Mouse (Mus musculus): ENCODE results near the gene Btbd9. TPM values are rescaled to one million over a fixed set of nuclear protein-coding genes. Genes with fewer than 3 reads are reported as not detected.

Btbd9 gene
- polyA plus RNA-seq, 1 experiment from 2014 or later, result 63.1 TPM

DNA sequence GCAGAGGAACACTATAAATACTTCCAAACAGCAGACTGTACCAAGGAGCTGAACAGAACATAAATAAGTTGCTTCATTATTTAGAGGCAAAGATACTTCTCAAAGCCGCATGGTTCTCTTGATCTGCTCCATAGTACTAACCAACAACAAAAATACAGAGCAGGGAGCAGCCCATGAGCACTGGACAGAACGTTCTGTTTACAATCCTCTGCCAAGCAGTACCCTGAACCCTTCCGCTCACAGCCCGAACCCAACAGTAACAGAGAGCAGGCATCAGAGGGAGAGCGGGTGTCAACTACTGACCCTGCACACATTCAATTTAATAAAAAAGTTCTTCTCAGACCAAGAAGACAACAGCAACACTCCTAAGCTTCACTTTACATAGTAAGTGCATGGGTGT is 117.4 kb downstream of the Btbd9 start:
- Histone ChIP-seq H3K4me2 (replicated peaks; ENCODE audit: low read depth, low read length) (no peak overlapping the region), H3K36me3 (ENCODE audit: control insufficient read depth, insufficient read depth, low read length) (no peaks in the 10 kb centered on the region), H3K27me3 (ENCODE audit: control insufficient read depth, insufficient read depth, low read length) (no peaks in the 10 kb centered on the region), H3K4me3 (ENCODE audit: low read depth, low read length) (no peak overlapping the region), H3K9ac (replicated peaks; ENCODE audit: low read depth, low read length) (no peak overlapping the region), H3K27ac (ENCODE audit: low read length) (no peak overlapping the region), H3K4me1 (ENCODE audit: control insufficient read depth, insufficient read depth, low read length) (peaks cover 2% of the 10 kb centered on the region; the same call in 1 of the 2 replicates), H3K9me3 (ENCODE audit: control insufficient read depth, low read depth, low read length) (no peaks in the 10 kb centered on the region)
- WGBS, result 82% methylated on average over 5 of the region's 5 CpGs
- ATAC-seq (ENCODE audit: insufficient number of reproducible peaks, insufficient read depth, low FRiP score, low read depth), result no peak

- H3K27me3 ChIP-seq (ENCODE audit: control insufficient read depth, insufficient read depth, low read length), result no peaks in the 10 kb centered on the region
- H3K9me3 ChIP-seq (ENCODE audit: control insufficient read depth, low read depth, low read length), result no peaks in the 10 kb centered on the region
- WGBS, result 56% methylated on average over 3 of the region's 3 CpGs
- H3K4me2 ChIP-seq (replicated peaks; ENCODE audit: low read depth, low read length), result no peak overlapping the region
- 0 out of 2 replicates have a peak, but pooled peaks cover 2% of the 10 kb centered on the region for H3K4me1 ChIP-seq (ENCODE audit: control insufficient read depth, insufficient read depth, low read length)
- H3K36me3 ChIP-seq (ENCODE audit: control insufficient read depth, insufficient read depth, low read length), result no peaks in the 10 kb centered on the region
- no peak overlapping the region for H3K27ac ChIP-seq (ENCODE audit: low read length)
- ATAC-seq (ENCODE audit: insufficient number of reproducible peaks, insufficient read depth, low FRiP score, low read depth), result no peak
- H3K4me3 ChIP-seq (ENCODE audit: low read depth, low read length), result no peak overlapping the region
- H3K9ac ChIP-seq (replicated peaks; ENCODE audit: low read depth, low read length), result no peak overlapping the region
Observed at GRCm38 (mm10) chr17:30458301-30458700, 118.0 kb downstream of the Btbd9 start.

DNA sequence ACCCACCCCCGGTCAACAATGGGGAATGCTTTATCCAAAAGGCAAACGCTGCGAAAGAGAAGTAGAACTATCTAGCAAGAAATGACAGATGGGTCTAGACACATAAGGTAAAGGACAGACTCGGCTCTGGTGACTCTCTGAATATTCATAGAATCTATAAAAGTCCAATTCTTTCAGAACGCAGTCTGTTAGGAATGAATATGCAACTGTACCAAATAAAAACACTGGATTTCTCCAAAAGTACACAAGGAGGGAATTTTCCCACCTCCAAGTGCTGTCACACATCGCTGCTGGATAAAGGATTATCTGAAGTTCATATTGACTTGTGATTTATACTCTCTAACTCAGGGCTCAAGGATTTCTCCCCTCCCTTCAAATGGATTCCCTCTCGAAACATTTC is 118.8 kb downstream of the Btbd9 start:
- WGBS, result 53% methylated on average over 7 of the region's 7 CpGs
- no peaks in the 10 kb centered on the region for H3K4me1 ChIP-seq (ENCODE audit: control insufficient read depth, insufficient read depth, low read length)

DNA sequence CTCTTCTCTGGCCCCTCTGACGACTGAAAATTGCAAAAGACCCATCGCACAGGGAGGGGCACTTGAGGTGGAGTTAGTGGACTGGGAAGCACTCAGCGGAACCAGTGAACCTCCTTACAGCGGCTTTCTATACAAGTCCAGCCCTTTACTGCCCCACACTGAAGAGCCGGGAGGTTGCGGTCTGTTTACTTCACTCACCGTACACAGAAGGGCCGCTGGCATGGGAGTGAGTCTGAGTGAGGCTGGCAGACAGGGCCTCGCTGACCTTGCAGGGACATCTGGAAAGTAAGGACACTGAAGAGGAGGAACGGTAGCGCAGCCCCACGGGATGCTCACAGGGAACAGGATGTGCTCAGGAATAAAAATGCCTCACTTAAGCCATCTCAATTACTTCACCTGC is 120.0 kb downstream of the Btbd9 start:
- Histone ChIP-seq H3K4me1 (ENCODE audit: control insufficient read depth, insufficient read depth, low read length) (no peaks in the 10 kb centered on the region), H3K4me2 (replicated peaks; ENCODE audit: low read depth, low read length) (no peak overlapping the region), H3K9ac (replicated peaks; ENCODE audit: low read depth, low read length) (no peak overlapping the region), H3K27me3 (ENCODE audit: control insufficient read depth, insufficient read depth, low read length) (no peaks in the 10 kb centered on the region), H3K27ac (ENCODE audit: low read length) (no peak overlapping the region), H3K9me3 (ENCODE audit: control insufficient read depth, low read depth, low read length) (no peaks in the 10 kb centered on the region), H3K36me3 (ENCODE audit: control insufficient read depth, insufficient read depth, low read length) (no peaks in the 10 kb centered on the region), H3K4me3 (ENCODE audit: low read depth, low read length) (no peak overlapping the region)
- ATAC-seq (ENCODE audit: insufficient number of reproducible peaks, insufficient read depth, low FRiP score, low read depth), result no peak
- WGBS, result 57% methylated on average over 12 of the region's 12 CpGs

More for the DNA sequence above, 118.8 kb downstream of the Btbd9 start:
- Histone ChIP-seq H3K4me2 (replicated peaks; ENCODE audit: low read depth, low read length) (no peak overlapping the region), H3K27ac (ENCODE audit: low read length) (no peak overlapping the region), H3K36me3 (ENCODE audit: control insufficient read depth, insufficient read depth, low read length) (no peaks in the 10 kb centered on the region), H3K9ac (replicated peaks; ENCODE audit: low read depth, low read length) (no peak overlapping the region), H3K27me3 (ENCODE audit: control insufficient read depth, insufficient read depth, low read length) (no peaks in the 10 kb centered on the region), H3K4me3 (ENCODE audit: low read depth, low read length) (no peak overlapping the region), H3K9me3 (ENCODE audit: control insufficient read depth, low read depth, low read length) (no peaks in the 10 kb centered on the region)
- ATAC-seq (ENCODE audit: insufficient number of reproducible peaks, insufficient read depth, low FRiP score, low read depth), result no peak

DNA sequence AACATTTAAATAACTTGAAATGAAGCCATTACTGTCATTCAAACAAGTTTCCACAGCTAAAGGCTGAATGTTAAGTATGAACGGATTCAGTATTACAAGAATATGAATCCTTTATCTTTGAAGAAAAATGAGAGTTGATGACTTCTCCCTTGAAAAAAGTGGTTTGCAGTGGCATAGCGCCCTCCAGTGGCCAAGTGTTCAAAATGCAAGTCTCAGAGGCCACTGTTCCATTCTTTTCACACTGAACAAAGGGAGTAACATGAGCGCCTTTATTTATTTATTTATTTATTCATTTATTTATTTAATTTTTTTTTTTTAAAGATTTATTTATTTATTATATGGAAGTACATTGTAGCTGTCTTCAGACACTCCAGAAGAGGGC is 121.4 kb downstream of the Btbd9 start:
- H3K27ac ChIP-seq (ENCODE audit: low read length), result no peak overlapping the region
- WGBS, result 25% methylated on average over 3 of the region's 3 CpGs

DNA sequence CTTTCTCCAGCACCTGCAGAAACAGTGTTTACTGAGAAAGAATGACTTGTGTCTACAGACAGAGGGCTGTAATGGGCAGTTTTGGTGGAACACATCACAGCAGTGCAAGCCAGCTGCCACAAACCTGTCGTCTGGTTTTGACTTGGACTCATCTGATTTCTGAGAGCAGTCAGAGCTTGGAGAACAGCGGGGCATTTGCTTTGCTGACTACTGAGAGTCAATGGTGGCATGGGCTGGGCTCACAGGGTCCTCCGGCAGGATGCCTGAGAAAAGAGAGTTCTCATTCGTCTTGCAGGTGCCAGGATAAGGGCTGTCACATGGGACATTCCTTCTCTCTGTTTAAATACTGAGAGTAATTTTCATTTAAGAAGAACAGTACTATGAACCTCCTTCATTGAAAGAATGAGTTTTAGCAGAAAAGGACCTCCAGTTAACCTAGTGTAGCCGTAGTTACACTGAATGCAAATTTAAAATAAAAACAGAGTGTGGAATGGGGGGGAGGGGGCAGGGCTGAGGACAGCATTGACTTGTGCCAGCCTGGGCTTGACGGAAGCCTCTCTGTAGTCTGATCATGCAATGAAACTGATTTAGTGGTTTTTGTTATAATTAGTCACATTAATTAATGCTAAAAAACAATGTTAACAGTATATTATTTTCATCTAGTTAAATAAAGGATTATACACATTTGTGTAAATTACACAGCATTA is 122.0 kb downstream of the Btbd9 start:
- Histone ChIP-seq H3K27ac (ENCODE audit: low read length) (no peak overlapping the region), H3K9ac (replicated peaks; ENCODE audit: low read depth, low read length) (no peak overlapping the region), H3K9me3 (ENCODE audit: control insufficient read depth, low read depth, low read length) (no peaks in the 10 kb centered on the region), H3K4me3 (ENCODE audit: low read depth, low read length) (no peak overlapping the region), H3K27me3 (ENCODE audit: control insufficient read depth, insufficient read depth, low read length) (no peaks in the 10 kb centered on the region), H3K36me3 (ENCODE audit: control insufficient read depth, insufficient read depth, low read length) (no peaks in the 10 kb centered on the region), H3K4me2 (replicated peaks; ENCODE audit: low read depth, low read length) (no peak overlapping the region), H3K4me1 (ENCODE audit: control insufficient read depth, insufficient read depth, low read length) (no peaks in the 10 kb centered on the region)
- no peak for ATAC-seq (ENCODE audit: insufficient number of reproducible peaks, insufficient read depth, low FRiP score, low read depth)
- 60% methylated on average over 6 of the region's 6 CpGs for WGBS

More for the DNA sequence above, 121.4 kb downstream of the Btbd9 start:
- Histone ChIP-seq H3K4me2 (replicated peaks; ENCODE audit: low read depth, low read length) (no peak overlapping the region), H3K9ac (replicated peaks; ENCODE audit: low read depth, low read length) (no peak overlapping the region), H3K4me3 (ENCODE audit: low read depth, low read length) (no peak overlapping the region), H3K9me3 (ENCODE audit: control insufficient read depth, low read depth, low read length) (no peaks in the 10 kb centered on the region), H3K36me3 (ENCODE audit: control insufficient read depth, insufficient read depth, low read length) (no peaks in the 10 kb centered on the region), H3K4me1 (ENCODE audit: control insufficient read depth, insufficient read depth, low read length) (no peaks in the 10 kb centered on the region), H3K27me3 (ENCODE audit: control insufficient read depth, insufficient read depth, low read length) (no peaks in the 10 kb centered on the region)
- ATAC-seq (ENCODE audit: insufficient number of reproducible peaks, insufficient read depth, low FRiP score, low read depth), result no peak

DNA sequence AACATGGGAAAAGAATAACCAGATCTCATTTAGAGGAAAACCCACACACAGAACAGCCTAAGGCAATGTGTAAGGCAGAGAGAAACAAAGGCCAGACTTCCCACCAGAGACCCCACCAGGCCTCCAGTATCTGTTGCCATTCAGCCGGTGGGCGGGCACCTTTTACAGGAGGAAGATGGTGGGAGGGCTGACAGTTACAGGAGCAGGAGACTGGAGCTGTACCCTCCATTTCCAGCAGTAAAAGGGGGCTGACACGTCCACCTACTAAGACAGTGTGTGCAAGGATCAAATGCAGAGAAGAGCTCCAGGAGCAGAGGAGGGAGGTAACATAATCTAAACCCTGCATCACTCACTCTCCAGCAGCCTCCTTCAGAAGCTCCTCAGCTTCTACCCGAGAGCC is 123.0 kb downstream of the Btbd9 start:
- Histone ChIP-seq H3K9ac (replicated peaks; ENCODE audit: low read depth, low read length) (no peak overlapping the region), H3K27ac (ENCODE audit: low read length) (no peak overlapping the region), H3K4me2 (replicated peaks; ENCODE audit: low read depth, low read length) (no peak overlapping the region), H3K36me3 (ENCODE audit: control insufficient read depth, insufficient read depth, low read length) (no peaks in the 10 kb centered on the region), H3K4me3 (ENCODE audit: low read depth, low read length) (no peak overlapping the region), H3K9me3 (ENCODE audit: control insufficient read depth, low read depth, low read length) (no peaks in the 10 kb centered on the region), H3K4me1 (ENCODE audit: control insufficient read depth, insufficient read depth, low read length) (no peaks in the 10 kb centered on the region), H3K27me3 (ENCODE audit: control insufficient read depth, insufficient read depth, low read length) (no peaks in the 10 kb centered on the region)
- WGBS, result 59% methylated on average over 4 of the region's 4 CpGs
- no peak for ATAC-seq (ENCODE audit: insufficient number of reproducible peaks, insufficient read depth, low FRiP score, low read depth)

- no peaks in the 10 kb centered on the region for H3K27me3 ChIP-seq (ENCODE audit: control insufficient read depth, insufficient read depth, low read length)
- no peak overlapping the region for H3K27ac ChIP-seq (ENCODE audit: low read length)
- no peaks in the 10 kb centered on the region for H3K4me1 ChIP-seq (ENCODE audit: control insufficient read depth, insufficient read depth, low read length)
- H3K9ac ChIP-seq (replicated peaks; ENCODE audit: low read depth, low read length), result no peak overlapping the region
- WGBS, result 89% methylated on average over 9 of the region's 9 CpGs
- H3K4me2 ChIP-seq (replicated peaks; ENCODE audit: low read depth, low read length), result no peak overlapping the region
- H3K36me3 ChIP-seq (ENCODE audit: control insufficient read depth, insufficient read depth, low read length), result no peaks in the 10 kb centered on the region
- no peak for ATAC-seq (ENCODE audit: insufficient number of reproducible peaks, insufficient read depth, low FRiP score, low read depth)
- H3K9me3 ChIP-seq (ENCODE audit: control insufficient read depth, low read depth, low read length), result no peaks in the 10 kb centered on the region
- no peak overlapping the region for H3K4me3 ChIP-seq (ENCODE audit: low read depth, low read length)
Observed at GRCm38 (mm10) chr17:30452363-30452762, 123.9 kb downstream of the Btbd9 start.

DNA sequence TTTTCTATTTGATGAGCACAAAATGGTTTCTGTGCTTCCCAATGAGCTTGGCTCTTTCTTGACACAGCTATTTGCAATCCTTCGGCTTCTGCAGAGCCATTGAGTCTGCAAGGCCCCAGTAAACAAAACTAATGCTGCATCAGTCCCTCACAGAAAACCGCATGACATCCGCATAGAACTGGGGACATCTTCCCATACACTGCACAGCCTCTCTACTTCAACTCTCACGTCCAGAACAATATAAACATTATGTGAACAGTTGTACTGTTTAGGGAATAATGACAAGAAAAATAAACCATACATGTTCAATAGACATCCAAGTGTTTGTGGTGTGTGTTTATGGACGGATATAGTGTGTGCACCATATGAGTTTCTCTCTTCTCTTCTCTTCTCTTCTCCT is 127.7 kb downstream of the Btbd9 start:
- Histone ChIP-seq H3K4me1 (ENCODE audit: control insufficient read depth, insufficient read depth, low read length) (no peaks in the 10 kb centered on the region), H3K9ac (replicated peaks; ENCODE audit: low read depth, low read length) (no peak overlapping the region), H3K4me3 (ENCODE audit: low read depth, low read length) (no peak overlapping the region), H3K36me3 (ENCODE audit: control insufficient read depth, insufficient read depth, low read length) (no peaks in the 10 kb centered on the region), H3K27me3 (ENCODE audit: control insufficient read depth, insufficient read depth, low read length) (no peaks in the 10 kb centered on the region), H3K4me2 (replicated peaks; ENCODE audit: low read depth, low read length) (no peak overlapping the region), H3K9me3 (ENCODE audit: control insufficient read depth, low read depth, low read length) (no peaks in the 10 kb centered on the region), H3K27ac (ENCODE audit: low read length) (no peak overlapping the region)
- WGBS, result 74% methylated on average over 5 of the region's 5 CpGs
- ATAC-seq (ENCODE audit: insufficient number of reproducible peaks, insufficient read depth, low FRiP score, low read depth), result no peak

Data from stomach, embryonic 14.5 days (tissue).